Mouse (Mus musculus) cerebellum, adult 2 months (tissue): ENCODE results near the gene Jazf1.

Source experiments
- CTCF ChIP-seq: fragments of 200-500 bp; IDR thresholded peaks from 2 replicates; pipeline ENCODE4 v1.5.1; 2011; ENCODE audit warnings: low read depth, mild to moderate bottlenecking, control low read depth, low read length, moderate library complexity, borderline replicate concordance; ENCODE audit not compliant: insufficient read depth
- POLR2A ChIP-seq: fragments of 200-500 bp; IDR thresholded peaks from 2 replicates; pipeline ENCODE4 v1.6.1; 2011; ENCODE audit warnings: low read length, control low read depth, borderline replicate concordance; ENCODE audit not compliant: insufficient read depth

GRCm38 (mm10) chr6:52773132-52773531, 295.3 kb downstream of the Jazf1 start:
- TF ChIP-seq POLR2A (no peak), CTCF (no peak)
